Mouse (Mus musculus) limb, embryonic 14.5 days (tissue): ENCODE results near the gene Camta1. TPM values are rescaled to one million over a fixed set of nuclear protein-coding genes. Genes with fewer than 3 reads are reported as not detected.

Experiments used
- ATAC-seq: fragments of 200-750 bp; cut with Nextera tagmentation; 2 replicates; pipeline ENCODE4 v1.8.0; 2017; ENCODE audit warnings: low read depth, moderate number of reproducible peaks, moderate TSS enrichment; ENCODE audit not compliant: low FRiP score
- DNase-seq: peaks from one replicate; pipeline ENCODE4 v3.0.0-alpha.2; 2015; ENCODE audit warnings: low spot score
- H3K27ac ChIP-seq: fragments of 300-500 bp; sonication (generic); replicated peaks from 2 replicates; pipeline ENCODE4 v1.5.1; 2014; ENCODE audit warnings: low read depth, mild to moderate bottlenecking, low read length, moderate library complexity, mixed read lengths
- H3K27me3 ChIP-seq: fragments of 300-500 bp; sonication (generic); 2 replicates; pipeline ENCODE4 v1.6.1; 2014; ENCODE audit warnings: low read length, mixed read lengths; ENCODE audit not compliant: control insufficient read depth, insufficient read depth
- H3K36me3 ChIP-seq: fragments of 300-500 bp; sonication (generic); 2 replicates; pipeline ENCODE4 v1.6.1; 2014; ENCODE audit warnings: mild to moderate bottlenecking, low read length, moderate library complexity, mixed read lengths; ENCODE audit not compliant: control insufficient read depth, insufficient read depth
- H3K4me1 ChIP-seq: fragments of 300-500 bp; sonication (generic); 2 replicates; pipeline ENCODE4 v1.6.1; 2014; ENCODE audit warnings: antibody characterized with exemption, low read length, mixed read lengths; ENCODE audit not compliant: control insufficient read depth, insufficient read depth
- H3K4me2 ChIP-seq: fragments of 300-500 bp; sonication (generic); replicated peaks from 2 replicates; pipeline ENCODE4 v1.6.1; 2014; ENCODE audit warnings: low read depth, mild to moderate bottlenecking, low read length, moderate library complexity; ENCODE audit not compliant: severe bottlenecking
- H3K4me3 ChIP-seq: fragments of 300-500 bp; sonication (generic); replicated peaks from 2 replicates; pipeline ENCODE4 v1.5.1; 2014; ENCODE audit warnings: low read length
- H3K9ac ChIP-seq: fragments of 300-500 bp; sonication (generic); 2 replicates; pipeline ENCODE4 v1.6.1; 2014; ENCODE audit warnings: mild to moderate bottlenecking, low read depth, low read length, moderate library complexity; ENCODE audit not compliant: severe bottlenecking
- H3K9me3 ChIP-seq: fragments of 300-500 bp; sonication (generic); 2 replicates; pipeline ENCODE4 v1.6.1; 2016; ENCODE audit warnings: low read length; ENCODE audit not compliant: control insufficient read depth
- POLR2A ChIP-seq: fragments of 200-500 bp; IDR thresholded peaks from 2 replicates; pipeline ENCODE4 v1.8.0; 2012; ENCODE audit warnings: inconsistent platforms, mild to moderate bottlenecking, moderate library complexity, borderline replicate concordance; ENCODE audit not compliant: insufficient read depth, insufficient read length; ENCODE audit errors: extremely low read depth
- WGBS: fragments of 180-500 bp; shearing (Covaris S2); extraction: QIAGEN DNeasy Blood & Tissue Kit; methylation state at CpG from one replicate; pipeline ENCODE4 v1.1.7; 2014; 5-methylcytosine and 5-hydroxymethylcytosine counted together
- polyA plus RNA-seq, 2 experiments: library from polyadenylated mRNA; depleted of rRNA in 1 of 2; stranded (reverse) in 1 of 2; unstranded in 1 of 2; fragments of >200 nt; fragmentation: Nextera tagmentation in 1 of 2; extraction: Ambion mirVana in 1 of 2; gene quantifications; 2 replicates each; pipeline versions ENCODE4 v1.2.1 to v1.2.3; 2012 to 2014

Gene Camta1
- polyA plus RNA-seq, 2 experiments = 28.6 to 78.8 TPM

DNA sequence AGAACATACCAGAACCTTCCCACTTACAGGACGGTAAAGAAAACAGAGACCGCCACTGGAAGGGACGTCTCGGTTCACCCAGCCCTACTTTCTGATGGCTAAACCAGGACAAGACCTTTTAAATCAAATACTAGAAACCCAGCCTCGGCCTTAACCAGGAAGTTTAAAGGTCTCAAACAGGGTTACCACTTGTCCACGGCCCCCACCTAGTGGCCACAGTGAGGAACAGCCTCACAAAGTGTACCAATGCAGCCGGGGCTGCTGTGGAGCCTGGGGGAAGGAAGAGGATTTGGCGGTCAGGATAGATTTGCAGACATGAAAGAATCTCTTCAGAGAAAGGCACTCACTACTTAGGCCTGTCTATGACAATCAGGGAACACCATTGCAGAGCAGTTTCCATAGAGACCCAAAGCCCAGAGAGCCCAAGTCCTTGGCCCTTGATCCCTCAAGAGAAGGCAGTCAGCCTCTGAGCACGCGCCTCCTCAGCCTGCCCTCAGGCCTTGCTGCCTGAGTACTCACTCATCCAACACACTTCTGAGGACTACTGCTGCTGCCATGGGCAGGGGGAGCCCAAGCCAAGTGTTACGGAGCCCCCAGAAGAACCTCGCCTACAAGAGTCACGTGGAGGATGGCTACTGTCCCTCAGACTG lies 962.8 kb downstream of the Camta1 start:
- Histone ChIP-seq H3K27ac (no peak overlapping the region), H3K9ac (no peak overlapping the region), H3K4me2 (no peak overlapping the region), H3K36me3 (peaks cover 83% of the 10 kb centered on the region), H3K4me3 (no peak overlapping the region), H3K9me3 (no peaks in the 10 kb centered on the region), H3K27me3 (no peaks in the 10 kb centered on the region), H3K4me1 (no peaks in the 10 kb centered on the region)
- 58% methylated on average over 13 of the region's 13 CpGs for WGBS
- no peak for TF ChIP-seq POLR2A
- ATAC-seq = peak; percentile 70
- peak; percentile 82 for DNase-seq

DNA sequence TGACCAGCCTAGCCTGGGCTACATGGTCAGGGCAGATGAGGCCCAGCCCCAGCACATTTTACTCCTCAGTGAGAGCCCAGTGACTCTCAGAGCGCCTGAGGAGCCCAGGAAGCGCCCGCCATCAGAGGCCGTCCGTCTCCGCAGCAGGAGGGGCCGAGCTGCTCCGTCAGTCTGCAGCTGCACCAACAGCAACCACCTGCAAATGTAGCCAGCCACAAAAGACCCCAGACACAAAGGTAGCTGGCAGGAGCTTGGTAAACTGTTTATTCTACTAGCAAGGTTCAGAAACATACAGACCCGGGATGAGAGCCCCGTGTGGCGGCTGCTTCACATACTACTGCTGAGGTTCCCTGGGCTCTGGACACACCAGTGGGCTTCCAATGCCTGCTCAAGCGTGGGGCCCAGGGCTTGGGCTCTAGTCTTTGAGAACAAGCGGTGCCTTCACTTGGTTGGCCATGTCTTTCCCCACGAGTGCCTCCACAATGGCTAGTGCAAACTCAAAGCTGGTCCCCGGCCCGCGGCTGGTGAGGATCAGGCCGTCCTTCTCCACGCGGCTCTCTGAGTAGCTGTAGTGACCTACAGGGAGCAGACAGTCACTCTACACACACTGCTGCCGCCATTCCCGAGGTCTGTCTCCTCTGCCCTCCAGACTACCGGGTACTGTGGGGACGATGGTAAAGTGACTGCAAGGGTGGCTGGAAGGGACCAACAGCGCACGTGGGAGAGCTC lies 964.6 kb downstream of the Camta1 start:
- Histone ChIP-seq H3K36me3 (peaks cover 65% of the 10 kb centered on the region), H3K4me2 (no peak overlapping the region)
- WGBS = 93% methylated on average over 26 of the region's 26 CpGs

DNA sequence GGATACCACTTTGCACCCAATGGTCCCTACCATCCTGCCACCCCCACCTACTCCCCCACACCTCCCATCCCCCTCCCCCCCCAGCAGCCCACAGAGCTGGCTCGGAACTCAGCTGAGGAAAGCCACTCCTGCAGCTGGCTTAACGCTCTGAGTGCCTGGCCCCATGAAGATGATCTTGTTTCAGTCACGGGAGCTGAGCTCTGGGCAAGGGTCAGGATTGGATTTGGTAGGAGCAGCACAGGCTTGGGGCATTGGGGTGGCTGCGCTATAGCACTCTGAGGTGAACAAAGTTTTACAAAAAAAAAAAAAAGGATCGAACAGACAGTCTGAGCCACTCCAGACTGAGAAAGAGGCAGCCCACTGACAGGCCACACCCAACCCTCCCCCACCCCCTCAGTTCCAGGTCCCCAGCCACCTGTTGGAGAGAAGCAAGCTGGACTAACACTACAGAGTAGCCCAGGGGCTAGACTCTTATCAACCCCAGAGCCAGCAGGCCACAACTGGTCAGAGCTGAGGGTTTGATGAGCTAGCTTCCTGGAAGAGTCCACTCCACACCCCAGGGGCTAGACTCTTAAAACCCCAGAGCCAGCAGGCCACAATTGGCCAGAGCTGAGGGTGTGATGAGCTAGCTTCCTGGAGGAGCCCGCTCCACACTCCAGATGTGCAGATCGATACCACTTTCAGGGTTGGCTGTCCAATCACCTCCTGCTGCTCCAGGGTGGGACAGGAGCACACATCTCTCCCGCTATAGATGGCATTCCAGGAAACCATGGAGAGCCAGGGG lies 966.8 kb downstream of the Camta1 start:
- Histone ChIP-seq H3K4me1 (peaks cover 6% of the 10 kb centered on the region), H3K4me3 (no peak overlapping the region), H3K27me3 (no peaks in the 10 kb centered on the region), H3K9me3 (no peaks in the 10 kb centered on the region), H3K9ac (no peak overlapping the region), H3K36me3 (peaks cover 44% of the 10 kb centered on the region), H3K4me2 (no peak overlapping the region), H3K27ac (no peak overlapping the region)
- no peak for TF ChIP-seq POLR2A
- ATAC-seq (no peak), DNase-seq (no peak)
- 62% methylated on average over 8 of the region's 8 CpGs for WGBS

More for the DNA sequence above, 964.6 kb downstream of the Camta1 start:
- H3K9ac ChIP-seq = no peak overlapping the region
- DNase-seq = no peak
- no peak overlapping the region for H3K4me3 ChIP-seq
- H3K27me3 ChIP-seq = no peaks in the 10 kb centered on the region
- ATAC-seq = no peak
- TF ChIP-seq POLR2A = no peak
- H3K27ac ChIP-seq = no peak overlapping the region
- no peaks in the 10 kb centered on the region for H3K9me3 ChIP-seq
- no peaks in the 10 kb centered on the region for H3K4me1 ChIP-seq

DNA sequence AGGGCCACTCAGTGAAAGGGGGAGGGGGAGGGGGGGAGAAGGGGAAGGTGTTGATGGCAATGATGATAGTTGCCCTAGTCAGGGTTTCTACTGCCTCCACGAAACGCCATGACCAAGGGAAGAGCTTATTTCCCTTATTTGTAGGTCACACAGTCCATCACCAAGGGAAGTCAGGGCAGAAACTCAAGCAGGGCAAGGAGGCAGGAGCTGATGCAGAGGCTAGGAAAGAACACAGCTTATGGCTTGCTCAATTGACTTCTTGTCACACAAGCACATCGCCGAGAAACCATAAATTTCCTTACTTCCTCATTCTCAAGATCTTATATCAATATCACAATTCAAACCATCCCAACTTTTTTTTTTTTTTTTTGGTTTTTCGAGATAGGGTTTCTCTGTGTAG lies 970.4 kb downstream of the Camta1 start:
- H3K4me2 ChIP-seq = no peak overlapping the region
- no peaks in the 10 kb centered on the region for H3K9me3 ChIP-seq
- H3K4me3 ChIP-seq = no peak overlapping the region
- H3K36me3 ChIP-seq = peaks cover 10% of the 10 kb centered on the region
- peaks cover 6% of the 10 kb centered on the region for H3K4me1 ChIP-seq
- TF ChIP-seq POLR2A = no peak
- DNase-seq (no peak), ATAC-seq (no peak)
- no peaks in the 10 kb centered on the region for H3K27me3 ChIP-seq
- no peak overlapping the region for H3K9ac ChIP-seq
- WGBS = 69% methylated on average over 5 of the region's 5 CpGs
- no peak overlapping the region for H3K27ac ChIP-seq

DNA sequence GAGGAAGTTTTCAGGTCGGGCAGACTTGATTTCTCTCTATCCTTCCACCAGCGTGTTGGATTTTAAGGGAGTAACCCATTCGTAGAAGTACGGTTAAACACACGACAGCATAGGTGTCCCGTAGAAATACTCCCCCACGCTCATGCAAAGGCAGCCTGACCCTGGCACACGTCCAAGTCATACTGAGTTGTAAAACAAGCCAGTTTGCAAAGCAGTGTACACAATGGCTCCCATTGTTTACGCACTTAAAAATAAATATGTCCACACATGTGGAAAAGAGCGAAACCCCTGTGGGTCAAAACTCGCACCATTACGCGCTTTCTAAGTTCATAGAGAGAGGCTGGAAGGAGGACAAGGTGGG lies 971.7 kb downstream of the Camta1 start:
- Histone ChIP-seq H3K9ac (no peak overlapping the region; the same call in 1 of the 2 replicates), H3K36me3 (no peaks in the 10 kb centered on the region), H3K27ac (0 out of 2 replicates have a peak overlapping the region, but pooled peaks have one; percentile 58), H3K27me3 (no peaks in the 10 kb centered on the region), H3K9me3 (no peaks in the 10 kb centered on the region), H3K4me2 (peak overlapping the region; percentile 31), H3K4me3 (peak overlapping the region; percentile 10), H3K4me1 (peaks cover 6% of the 10 kb centered on the region)
- no peak for TF ChIP-seq POLR2A
- ATAC-seq (no peak), DNase-seq (peak; percentile 55)
- 26% methylated on average over 13 of the region's 13 CpGs for WGBS
